Mouse (Mus musculus): ENCODE data around the gene Pla2g2e.

DNA sequence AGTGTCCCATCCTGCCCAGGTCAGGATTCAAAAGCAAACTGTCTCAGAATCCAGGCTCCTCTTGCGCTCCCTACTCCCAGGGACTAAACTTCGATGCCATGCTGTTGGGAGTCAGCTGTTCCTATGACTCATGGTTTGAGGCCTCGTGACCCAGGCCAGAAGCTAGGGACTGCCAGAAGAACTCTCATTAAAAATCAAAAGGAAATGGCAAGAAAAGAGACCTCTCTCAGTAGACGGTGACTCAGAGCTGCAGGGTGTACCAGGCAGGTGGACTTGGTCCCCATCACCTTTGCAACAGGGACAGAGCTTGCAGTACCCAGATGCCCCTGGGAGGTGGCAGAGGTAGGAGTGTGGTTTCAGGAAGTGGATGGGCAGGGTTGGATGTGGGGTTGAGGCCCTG lies at the start of gene Pla2g2e:
- no peak for TF ChIP-seq CTCF (IDR thresholded peaks at IDR 0.05; ENCODE audit: low read depth, low read length)
- no peak for TF ChIP-seq EP300 (IDR thresholded peaks at IDR 0.05; ENCODE audit: insufficient read depth, low read depth, low read length)
